Comparison of ENCODE assay signal across 16 mouse cellular contexts in the genomic region with DNA sequence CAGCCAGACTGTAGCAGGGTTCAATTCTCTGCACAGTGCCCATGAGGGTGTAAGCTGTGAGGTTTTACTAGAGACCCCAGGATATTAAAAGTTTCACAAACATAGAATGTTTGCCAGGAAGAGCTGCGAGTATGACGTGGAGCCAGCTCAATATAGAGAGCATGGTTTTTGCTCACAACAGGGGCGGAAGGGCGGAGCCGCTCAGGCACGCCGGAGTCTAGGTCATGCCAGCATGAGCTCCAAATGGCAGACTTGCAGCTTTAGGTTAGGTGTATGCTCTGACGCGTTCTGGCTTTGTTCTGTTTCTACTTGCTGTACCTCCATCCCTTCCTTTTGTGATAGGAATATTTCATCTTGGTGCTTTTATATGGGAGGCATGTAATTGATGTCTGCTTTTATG. TPM values are rescaled to one million over a fixed set of nuclear protein-coding genes. Genes with fewer than 3 reads are reported as not detected.
DNase-seq lines count a peak whose midpoint lies in the region; ATAC-seq and TF ChIP-seq lines count a peak whose summit lies in the region.
"Had no signal": no experiment of that assay in that cellular context is flagged by ENCODE, and none has a peak within 500 bp of the region (broad histone marks: within the 10 kb centered on the region; RNA-seq: fewer than 3 reads in every experiment).

No protein-coding gene starts in this region.

- peak overlapping the region; percentile 11; the same call in 1 of the 2 replicates for H3K4me2 ChIP-seq in liver, embryonic 14.5 days (ENCODE audit: low read depth)
- H3K4me2 ChIP-seq: forebrain, embryonic 12.5 days; lung, embryonic 15.5 days had no signal

- no peak overlapping the region for H3K4me3 ChIP-seq in liver, embryonic 14.5 days (ENCODE audit: insufficient read depth in 1 of 2, low read depth in 2 of 2, low read length in 2 of 2)
- H3K4me3 ChIP-seq in hindbrain, embryonic 10.5 days: no peak overlapping the region
- H3K4me3 ChIP-seq: forebrain, embryonic 12.5 days; lung, embryonic 15.5 days had no signal

- H3K27me3 ChIP-seq in liver, embryonic 14.5 days (ENCODE audit: control insufficient read depth, insufficient read depth, low read length): no peaks in the 10 kb centered on the region
- H3K27me3 ChIP-seq in splenic B cell, adult 2 months (ENCODE audit: control insufficient read depth, insufficient read depth, low read length, poor library complexity, severe bottlenecking): no peaks in the 10 kb centered on the region
- H3K27me3 ChIP-seq in hindbrain, embryonic 10.5 days (ENCODE audit: insufficient read depth, poor library complexity, severe bottlenecking): no peaks in the 10 kb centered on the region
- H3K27me3 ChIP-seq: forebrain, embryonic 12.5 days; lung, embryonic 15.5 days had no signal

- no peak overlapping the region for H3K9ac ChIP-seq in liver, embryonic 14.5 days (replicated peaks)
- H3K9ac ChIP-seq: forebrain, embryonic 12.5 days; lung, embryonic 15.5 days had no signal

- no peak for TF ChIP-seq CTCF in liver, embryonic 14.5 days (IDR thresholded peaks at IDR 0.05; ENCODE audit: low read depth)

- 53% methylated on average over 9 of the region's 9 CpGs for WGBS in liver, embryonic 14.5 days (ENCODE audit: insufficient replicate concordance)
- WGBS in hindbrain, embryonic 10.5 days: 75% methylated on average over 9 of the region's 9 CpGs

- no peak overlapping the region for H3K27ac ChIP-seq in liver, embryonic 14.5 days
- H3K27ac ChIP-seq in hindbrain, embryonic 10.5 days: no peak overlapping the region
- H3K27ac ChIP-seq: forebrain, embryonic 12.5 days; hindbrain, postnatal 0 days; lung, embryonic 15.5 days had no signal

- ATAC-seq in erythroblast, adult 5-6 weeks (replicated peaks; ENCODE audit: low FRiP score, poor library complexity, severe bottlenecking): peak; percentile 80
- ATAC-seq in liver, embryonic 14.5 days (ENCODE audit: insufficient read depth): peak; percentile 66
- ATAC-seq: hindbrain, postnatal 0 days had no signal

- H3K4me1 ChIP-seq in liver, embryonic 14.5 days (replicated peaks; ENCODE audit: control insufficient read depth in 2 of 2, insufficient read depth in 2 of 2, low read length in 1 of 2): peaks cover 8 to 23% of the 10 kb centered on the region in 2 experiments; a peak in 3 of 4 replicates
- peaks cover 11% of the 10 kb centered on the region for H3K4me1 ChIP-seq in hindbrain, embryonic 10.5 days (replicated peaks)

- no peak for TF ChIP-seq EP300 in liver, embryonic 14.5 days (IDR thresholded peaks at IDR 0.05; ENCODE audit: low read depth)

- H3K36me3 ChIP-seq in liver, embryonic 14.5 days (replicated peaks; ENCODE audit: control insufficient read depth, insufficient read depth, low read depth): no peaks in the 10 kb centered on the region
- H3K36me3 ChIP-seq in splenic B cell, adult 2 months (ENCODE audit: control insufficient read depth, insufficient read depth, low read length, poor library complexity, severe bottlenecking): no peaks in the 10 kb centered on the region
- H3K36me3 ChIP-seq in hindbrain, embryonic 10.5 days: no peaks in the 10 kb centered on the region
- H3K36me3 ChIP-seq: forebrain, embryonic 12.5 days; lung, embryonic 15.5 days had no signal

- H3K9me3 ChIP-seq in liver, embryonic 14.5 days (ENCODE audit: control insufficient read depth, low read length): no peaks in the 10 kb centered on the region
- no peaks in the 10 kb centered on the region for H3K9me3 ChIP-seq in hindbrain, embryonic 10.5 days
- H3K9me3 ChIP-seq: forebrain, embryonic 12.5 days; lung, embryonic 15.5 days had no signal

- DNase-seq in thymus, postnatal 4 days: peak; percentile 24
- no peak for DNase-seq in thymus, adult 18-20 months
- no peak for DNase-seq in liver, embryonic 14.5 days (ENCODE audit: low read depth in 3 of 3, low spot score in 3 of 3)
- peak; percentile 37 for DNase-seq in splenic B cell, adult 2 months (ENCODE audit: low read depth, low spot score)
- DNase-seq in right cerebral cortex, postnatal 10 days (ENCODE audit: low spot score in 2 of 2): no peak
- no peak for DNase-seq in kidney, adult 11 months
- no peak for DNase-seq in hindbrain, embryonic 10.5 days (ENCODE audit: low spot score)
- DNase-seq: cerebellum, adult 2 months; gastrocnemius, postnatal 10 days; kidney, adult 2 months; kidney, postnatal 14 days; thymus, postnatal 36 days had no signal

RNA-seq across cellular contexts. Expression of a gene that starts 19.0 kb away (rescaled TPM):
- 230 and 244 TPM in 2 replicates for total RNA-seq in erythroblast, adult 5-6 weeks (2015; ENCODE audit: low replicate concordance)
- total RNA-seq in erythroblast, adult 5-6 weeks (2017; ENCODE audit: low replicate concordance): 267 and 308 TPM in 2 replicates
- polyA plus RNA-seq in liver, embryonic 14.5 days (2012; rRNA removed): 17.5 and 21.0 TPM in 2 replicates
- 42.5 and 43.6 TPM in 2 replicates for polyA plus RNA-seq in liver, embryonic 14.5 days (2014; fragmentation: Nextera tagmentation; extraction: Ambion mirVana)
- 14.2 and 17.0 TPM in 2 replicates for polyA plus RNA-seq in hindbrain, embryonic 10.5 days (2016; fragmentation: Nextera tagmentation; extraction: Ambion mirVana)

Comparison
In these comparisons a context has a peak if more than half of its experiments do, and no peak if none do; other contexts are left out.
1. DNase-seq: peak in thymus, postnatal 4 days (single experiment) and splenic B cell, adult 2 months (single experiment); none in thymus, adult 18-20 months (0 of 2), liver, embryonic 14.5 days (0 of 3), right cerebral cortex, postnatal 10 days (0 of 2), kidney, adult 11 months (single experiment) and hindbrain, embryonic 10.5 days (single experiment).